Mouse (Mus musculus): ENCODE data around the gene Cpt1b. TPM values are rescaled to one million over a fixed set of nuclear protein-coding genes. Genes with fewer than 3 reads are reported as not detected.
A peak's percentile ranks its signal among the peaks of the same experiment; 100 is the strongest.

The Cpt1b gene
- polyA plus RNA-seq, 1 experiment from 2014 or later = 1.2 TPM

DNA sequence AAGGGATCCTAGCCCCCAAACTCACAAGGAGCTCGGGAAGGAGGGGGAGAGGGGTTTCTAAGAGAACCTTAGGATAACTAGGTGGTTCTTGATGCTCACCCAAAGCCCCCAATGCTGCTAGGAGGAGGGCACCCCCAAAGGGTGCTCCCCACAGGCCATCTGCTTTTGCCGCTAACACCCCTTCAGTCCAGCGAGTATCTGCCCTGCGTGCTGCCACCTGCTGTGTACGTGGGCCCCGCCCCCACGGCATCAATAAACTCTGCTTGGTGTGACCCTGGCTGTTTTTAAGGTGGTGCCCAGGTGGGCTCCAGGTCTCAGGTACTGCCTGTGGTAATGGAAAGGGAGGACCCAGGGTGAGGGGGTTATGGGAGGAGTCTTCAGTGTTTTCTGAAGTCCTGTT lies 36.5 kb upstream of the Cpt1b start:
- Histone ChIP-seq H3K4me3 (ENCODE audit: low read depth, low read length) (no peak overlapping the region), H3K27ac (ENCODE audit: low read length) (no peak overlapping the region), H3K4me1 (ENCODE audit: control insufficient read depth, insufficient read depth, low read length) (peaks cover 2% of the 10 kb centered on the region; the same call in 1 of the 2 replicates), H3K27me3 (ENCODE audit: control insufficient read depth, insufficient read depth, low read depth, low read length) (no peaks in the 10 kb centered on the region), H3K36me3 (ENCODE audit: control insufficient read depth, insufficient read depth, low read length) (peaks cover 42% of the 10 kb centered on the region), H3K4me2 (ENCODE audit: low read length) (no peak overlapping the region), H3K9ac (ENCODE audit: low read depth, low read length) (no peak overlapping the region), H3K9me3 (replicated peaks; ENCODE audit: control insufficient read depth, low read length, poor library complexity, severe bottlenecking) (no peaks in the 10 kb centered on the region)
- WGBS = 81% methylated on average over 7 of the region's 7 CpGs
- no peak for ATAC-seq

- H3K36me3 ChIP-seq (ENCODE audit: control insufficient read depth, insufficient read depth, low read length) = peaks cover 48% of the 10 kb centered on the region
- WGBS = 91% methylated on average over 15 of the region's 15 CpGs
- H3K27ac ChIP-seq (ENCODE audit: low read length) = no peak overlapping the region
- no peaks in the 10 kb centered on the region for H3K27me3 ChIP-seq (ENCODE audit: control insufficient read depth, insufficient read depth, low read depth, low read length)
- H3K4me3 ChIP-seq (ENCODE audit: low read depth, low read length) = no peak overlapping the region
- no peak for ATAC-seq
- no peaks in the 10 kb centered on the region for H3K9me3 ChIP-seq (replicated peaks; ENCODE audit: control insufficient read depth, low read length, poor library complexity, severe bottlenecking)
- H3K4me1 ChIP-seq (ENCODE audit: control insufficient read depth, insufficient read depth, low read length) = peaks cover 2% of the 10 kb centered on the region; the same call in 1 of the 2 replicates
- no peak overlapping the region for H3K9ac ChIP-seq (ENCODE audit: low read depth, low read length)
- no peak overlapping the region for H3K4me2 ChIP-seq (ENCODE audit: low read length)
Observed at GRCm38 (mm10) chr15:89461321-89461720, 35.7 kb upstream of the Cpt1b start.

- Histone ChIP-seq H3K4me2 (ENCODE audit: low read length) (no peak overlapping the region), H3K27me3 (ENCODE audit: control insufficient read depth, insufficient read depth, low read depth, low read length) (no peaks in the 10 kb centered on the region), H3K4me3 (ENCODE audit: low read depth, low read length) (no peak overlapping the region), H3K36me3 (ENCODE audit: control insufficient read depth, insufficient read depth, low read length) (peaks cover 48% of the 10 kb centered on the region), H3K9me3 (replicated peaks; ENCODE audit: control insufficient read depth, low read length, poor library complexity, severe bottlenecking) (no peaks in the 10 kb centered on the region), H3K4me1 (ENCODE audit: control insufficient read depth, insufficient read depth, low read length) (peaks cover 10% of the 10 kb centered on the region), H3K27ac (ENCODE audit: low read length) (no peak overlapping the region), H3K9ac (ENCODE audit: low read depth, low read length) (no peak overlapping the region)
- ATAC-seq = no peak
- WGBS = 76% methylated on average over 10 of the region's 10 CpGs
Observed at GRCm38 (mm10) chr15:89460298-89460697, 34.6 kb upstream of the Cpt1b start.

DNA sequence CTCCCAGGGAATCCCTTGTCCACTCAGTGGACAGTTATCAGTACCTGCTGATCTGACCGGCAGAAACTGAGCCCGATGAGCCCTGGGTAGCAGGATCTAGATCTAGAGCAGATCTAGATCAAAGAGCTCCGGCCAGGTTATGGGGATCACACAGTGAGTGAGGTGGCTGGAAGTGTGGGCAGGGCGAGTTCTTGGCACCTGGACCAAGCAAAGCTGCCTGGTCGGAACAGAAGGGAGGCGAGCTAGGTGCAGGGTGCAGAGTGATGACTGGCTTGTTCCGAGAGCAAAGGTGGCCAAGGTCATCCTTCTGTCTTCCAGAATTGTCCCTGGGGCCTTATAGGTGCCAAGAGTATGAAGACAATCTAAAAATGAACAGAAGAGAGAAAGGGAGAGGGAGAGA lies 34.2 kb upstream of the Cpt1b start:
- Histone ChIP-seq H3K36me3 (ENCODE audit: control insufficient read depth, insufficient read depth, low read length) (peaks cover 48% of the 10 kb centered on the region), H3K27ac (ENCODE audit: low read length) (no peak overlapping the region), H3K4me1 (ENCODE audit: control insufficient read depth, insufficient read depth, low read length) (peaks cover 12% of the 10 kb centered on the region), H3K4me2 (ENCODE audit: low read length) (no peak overlapping the region), H3K9me3 (replicated peaks; ENCODE audit: control insufficient read depth, low read length, poor library complexity, severe bottlenecking) (no peaks in the 10 kb centered on the region), H3K4me3 (ENCODE audit: low read depth, low read length) (no peak overlapping the region), H3K27me3 (ENCODE audit: control insufficient read depth, insufficient read depth, low read depth, low read length) (no peaks in the 10 kb centered on the region), H3K9ac (ENCODE audit: low read depth, low read length) (no peak overlapping the region)
- WGBS = 95% methylated on average over 7 of the region's 7 CpGs
- ATAC-seq = no peak

DNA sequence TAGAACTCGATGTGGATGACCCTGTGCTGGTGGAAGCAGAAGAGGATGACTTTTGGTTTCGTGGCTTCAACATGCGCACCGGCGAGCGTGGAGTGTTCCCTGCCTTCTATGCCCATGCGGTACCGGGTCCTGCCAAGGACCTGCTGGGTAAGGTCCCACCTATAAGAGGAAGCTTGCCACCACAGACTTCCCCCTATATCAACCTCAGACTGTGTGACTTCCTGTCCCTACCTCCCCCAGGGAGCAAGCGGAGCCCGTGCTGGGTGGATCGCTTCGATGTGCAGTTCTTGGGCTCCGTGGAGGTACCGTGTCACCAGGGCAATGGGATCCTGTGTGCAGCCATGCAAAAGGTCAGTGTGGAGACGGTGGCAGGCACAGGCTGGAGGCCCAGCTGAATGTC lies 33.3 kb upstream of the Cpt1b start:
- Histone ChIP-seq H3K27ac (ENCODE audit: low read length) (no peak overlapping the region), H3K9me3 (replicated peaks; ENCODE audit: control insufficient read depth, low read length, poor library complexity, severe bottlenecking) (no peaks in the 10 kb centered on the region), H3K4me2 (ENCODE audit: low read length) (no peak overlapping the region), H3K36me3 (ENCODE audit: control insufficient read depth, insufficient read depth, low read length) (peaks cover 48% of the 10 kb centered on the region), H3K4me3 (ENCODE audit: low read depth, low read length) (no peak overlapping the region), H3K27me3 (ENCODE audit: control insufficient read depth, insufficient read depth, low read depth, low read length) (no peaks in the 10 kb centered on the region), H3K9ac (ENCODE audit: low read depth, low read length) (no peak overlapping the region), H3K4me1 (ENCODE audit: control insufficient read depth, insufficient read depth, low read length) (peaks cover 14% of the 10 kb centered on the region)
- WGBS = 92% methylated on average over 15 of the region's 15 CpGs
- ATAC-seq = no peak

GRCm38 (mm10) chr15:89455642-89456041 lies 30.0 kb upstream of the Cpt1b start:
- Histone ChIP-seq H3K4me1 (ENCODE audit: control insufficient read depth, insufficient read depth, low read length) (peaks cover 23% of the 10 kb centered on the region), H3K36me3 (ENCODE audit: control insufficient read depth, insufficient read depth, low read length) (peaks cover 32% of the 10 kb centered on the region), H3K9ac (ENCODE audit: low read depth, low read length) (peak overlapping the region; percentile 85), H3K27ac (ENCODE audit: low read length) (no peak overlapping the region), H3K4me2 (ENCODE audit: low read length) (peak overlapping the region; percentile 98), H3K27me3 (ENCODE audit: control insufficient read depth, insufficient read depth, low read depth, low read length) (no peaks in the 10 kb centered on the region), H3K4me3 (ENCODE audit: low read depth, low read length) (peak overlapping the region; percentile 73), H3K9me3 (replicated peaks; ENCODE audit: control insufficient read depth, low read length, poor library complexity, severe bottlenecking) (no peaks in the 10 kb centered on the region)
- 80% methylated on average over 6 of the region's 6 CpGs for WGBS
- no peak for ATAC-seq

DNA sequence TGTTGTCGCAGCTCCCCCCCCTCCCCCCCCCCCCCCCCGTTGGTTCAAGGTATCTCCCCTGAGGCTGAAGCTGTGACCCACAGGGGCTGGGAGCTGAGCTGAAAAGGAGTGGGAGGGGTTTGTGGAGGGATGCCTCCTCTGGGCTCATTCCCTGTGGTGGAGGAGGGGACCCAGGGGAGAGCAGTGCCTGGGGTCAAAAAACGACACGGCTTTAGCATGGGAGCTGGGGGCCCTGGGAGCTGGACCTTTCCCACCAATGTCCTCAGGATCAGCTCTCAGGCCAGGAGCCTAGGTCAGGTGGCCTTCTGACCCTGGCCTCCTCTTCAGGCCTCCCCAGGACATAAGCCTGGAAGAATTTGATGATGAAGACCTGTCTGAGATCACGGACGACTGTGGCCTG lies 29.2 kb upstream of the Cpt1b start:
- WGBS = 13% methylated on average over 4 of the region's 6 CpGs
- H3K4me3 ChIP-seq (ENCODE audit: low read depth, low read length) = peak overlapping the region; percentile 73
- H3K4me2 ChIP-seq (ENCODE audit: low read length) = peak overlapping the region; percentile 98
- peaks cover 26% of the 10 kb centered on the region for H3K36me3 ChIP-seq (ENCODE audit: control insufficient read depth, insufficient read depth, low read length)
- H3K4me1 ChIP-seq (ENCODE audit: control insufficient read depth, insufficient read depth, low read length) = peaks cover 23% of the 10 kb centered on the region
- no peaks in the 10 kb centered on the region for H3K9me3 ChIP-seq (replicated peaks; ENCODE audit: control insufficient read depth, low read length, poor library complexity, severe bottlenecking)
- H3K27ac ChIP-seq (ENCODE audit: low read length) = peak overlapping the region; percentile 90
- no peak for ATAC-seq
- H3K27me3 ChIP-seq (ENCODE audit: control insufficient read depth, insufficient read depth, low read depth, low read length) = no peaks in the 10 kb centered on the region
- H3K9ac ChIP-seq (ENCODE audit: low read depth, low read length) = peak overlapping the region; percentile 85

DNA sequence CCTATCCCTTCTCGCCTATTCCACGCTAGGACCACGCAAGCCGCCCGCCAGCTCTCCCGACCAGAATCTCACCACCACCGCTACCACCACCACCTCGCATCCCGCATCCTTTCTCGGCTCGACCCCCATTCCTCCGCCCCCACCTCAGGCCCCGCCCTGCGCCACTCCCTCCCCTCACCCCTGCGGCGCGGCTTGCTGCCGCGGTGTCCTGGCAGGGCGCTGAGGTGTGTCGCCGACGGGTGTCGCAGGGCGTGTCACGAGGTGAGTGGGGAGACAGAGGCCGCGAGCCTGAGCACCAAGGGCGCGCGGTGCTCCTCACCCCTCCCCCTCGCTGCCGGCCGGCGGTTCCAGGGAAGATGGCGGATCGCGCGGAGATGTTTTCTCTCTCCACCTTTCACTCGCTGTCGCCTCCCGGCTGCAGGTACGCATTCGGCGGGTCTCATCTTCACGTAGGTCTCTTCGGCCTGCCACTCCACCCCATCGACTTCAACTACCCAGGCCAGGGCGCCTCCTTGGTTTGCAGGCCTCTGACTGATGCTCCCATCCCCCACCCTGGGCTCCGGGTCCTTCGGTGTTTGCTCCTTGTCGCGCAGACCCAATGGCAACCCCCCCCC lies 28.3 kb upstream of the Cpt1b start, which contains the start of gene Mapk8ip2:
Gene Mapk8ip2 (plus strand): TSS at position 49 of the 614 bp plus-strand sequence.
- no peaks in the 10 kb centered on the region for H3K9me3 ChIP-seq (replicated peaks; ENCODE audit: control insufficient read depth, low read length, poor library complexity, severe bottlenecking)
- H3K9ac ChIP-seq (ENCODE audit: low read depth, low read length) = peak within 1 kb of the TSS; percentile 85
- H3K27me3 ChIP-seq (ENCODE audit: control insufficient read depth, insufficient read depth, low read depth, low read length) = no peaks in the 10 kb centered on the region
- peak within 1 kb of the TSS; percentile 98 for H3K4me2 ChIP-seq (ENCODE audit: low read length)
- H3K27ac ChIP-seq (ENCODE audit: low read length) = peak within 1 kb of the TSS; percentile 90
- WGBS = under 1% methylated on average over 50 of the region's 53 CpGs
- H3K4me1 ChIP-seq (ENCODE audit: control insufficient read depth, insufficient read depth, low read length) = peaks cover 23% of the 10 kb centered on the region
- peak; percentile 79 for ATAC-seq
- peak within 1 kb of the TSS; percentile 73 for H3K4me3 ChIP-seq (ENCODE audit: low read depth, low read length)
- H3K36me3 ChIP-seq (ENCODE audit: control insufficient read depth, insufficient read depth, low read length) = peaks cover 19% of the 10 kb centered on the region

DNA sequence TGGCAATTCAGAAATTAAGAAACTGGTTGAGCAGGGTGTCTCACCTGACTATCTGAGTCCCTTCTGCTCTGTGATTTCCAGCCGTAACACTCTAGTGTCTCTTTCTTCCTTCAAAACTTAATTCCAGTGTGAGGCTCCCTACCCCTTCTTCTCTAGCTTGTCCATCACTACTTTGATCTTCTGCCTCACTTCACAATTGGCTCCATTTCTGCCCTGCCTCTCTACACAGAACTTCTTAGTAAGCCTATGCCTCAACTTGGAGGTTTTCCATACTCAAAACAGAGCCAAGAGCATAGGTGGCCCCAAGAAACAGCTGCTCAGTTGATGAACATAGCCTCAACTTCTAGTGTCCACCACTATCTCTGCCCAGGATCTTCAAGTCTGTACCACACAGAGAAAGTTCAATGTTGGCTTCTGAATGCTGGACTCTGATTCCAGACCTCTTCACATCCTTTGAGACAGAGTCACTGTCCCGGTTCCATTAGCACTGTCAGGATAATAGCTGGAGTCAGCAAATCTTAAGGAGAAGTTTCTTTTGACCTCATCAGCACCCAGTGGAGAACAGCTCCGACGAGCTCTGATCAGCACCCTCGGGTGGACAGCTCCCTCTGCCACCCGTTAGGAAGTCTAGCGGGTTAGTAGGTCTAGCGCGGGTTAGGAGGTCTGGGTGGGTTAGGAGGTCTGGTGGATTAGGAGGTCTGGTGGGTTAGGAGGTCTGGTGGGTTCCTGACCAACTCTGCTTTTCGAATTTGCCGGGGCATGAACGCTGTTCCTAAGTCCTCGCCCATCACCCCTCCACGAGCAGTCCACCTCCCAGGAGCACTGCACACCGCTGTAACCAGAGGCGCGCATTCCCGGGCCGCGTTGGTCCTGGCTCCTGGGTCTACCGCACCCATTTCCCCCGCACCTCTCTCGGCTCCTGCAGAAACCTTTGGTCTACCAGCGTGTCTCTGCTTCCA lies 27.5 kb upstream of the Cpt1b start:
- Histone ChIP-seq H3K27me3 (ENCODE audit: control insufficient read depth, insufficient read depth, low read depth, low read length) (no peaks in the 10 kb centered on the region), H3K9ac (ENCODE audit: low read depth, low read length) (peak overlapping the region; percentile 85), H3K4me1 (ENCODE audit: control insufficient read depth, insufficient read depth, low read length) (peaks cover 23% of the 10 kb centered on the region), H3K9me3 (replicated peaks; ENCODE audit: control insufficient read depth, low read length, poor library complexity, severe bottlenecking) (no peaks in the 10 kb centered on the region), H3K27ac (ENCODE audit: low read length) (peak overlapping the region; percentile 90), H3K4me3 (ENCODE audit: low read depth, low read length) (peak overlapping the region; percentile 73), H3K36me3 (ENCODE audit: control insufficient read depth, insufficient read depth, low read length) (peaks cover 16% of the 10 kb centered on the region), H3K4me2 (ENCODE audit: low read length) (peak overlapping the region; percentile 98)
- ATAC-seq = peak; percentile 72
- 4% methylated on average over 24 of the region's 24 CpGs for WGBS
